Mouse (Mus musculus): ENCODE data around the gene Ms4a10. TPM values are rescaled to one million over a fixed set of nuclear protein-coding genes. Genes with fewer than 3 reads are reported as not detected.

The Ms4a10 gene
- polyA plus RNA-seq, 1 experiment from 2014 or later = 0.32 TPM

DNA sequence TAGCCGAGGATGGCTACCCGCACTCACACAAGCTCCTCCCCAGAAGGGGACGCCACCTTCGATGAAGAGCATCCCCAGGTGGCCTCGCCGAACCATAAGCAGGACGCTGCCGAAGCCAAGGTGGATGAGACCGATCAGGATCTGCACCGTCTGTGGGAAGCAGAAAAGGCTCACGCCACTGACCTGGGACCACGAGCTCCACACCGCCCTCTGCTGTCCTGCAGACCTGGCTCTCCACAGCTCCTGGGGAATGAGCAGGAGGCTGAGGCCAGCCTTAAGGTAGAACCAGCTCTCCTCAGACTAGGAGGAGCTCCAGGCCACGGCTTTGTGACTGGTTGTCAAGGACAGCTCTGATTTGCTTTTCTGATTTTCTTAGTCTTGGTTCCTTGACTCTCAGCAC is 8.7 kb upstream of the Ms4a10 start:
- H3K9ac ChIP-seq = no peak overlapping the region
- no peaks in the 10 kb centered on the region for H3K27me3 ChIP-seq
- peaks cover 8% of the 10 kb centered on the region for H3K4me1 ChIP-seq
- H3K4me2 ChIP-seq (replicated peaks) = no peak overlapping the region
- no peak for ATAC-seq (ENCODE audit: insufficient number of reproducible peaks, low FRiP score, low TSS enrichment, low read depth)
- H3K4me3 ChIP-seq (replicated peaks) = no peak overlapping the region
- no peak overlapping the region for H3K27ac ChIP-seq (replicated peaks)
- H3K9me3 ChIP-seq (replicated peaks) = no peaks in the 10 kb centered on the region
- H3K36me3 ChIP-seq = no peaks in the 10 kb centered on the region
- 25% methylated on average over 14 of the region's 14 CpGs for WGBS

DNA sequence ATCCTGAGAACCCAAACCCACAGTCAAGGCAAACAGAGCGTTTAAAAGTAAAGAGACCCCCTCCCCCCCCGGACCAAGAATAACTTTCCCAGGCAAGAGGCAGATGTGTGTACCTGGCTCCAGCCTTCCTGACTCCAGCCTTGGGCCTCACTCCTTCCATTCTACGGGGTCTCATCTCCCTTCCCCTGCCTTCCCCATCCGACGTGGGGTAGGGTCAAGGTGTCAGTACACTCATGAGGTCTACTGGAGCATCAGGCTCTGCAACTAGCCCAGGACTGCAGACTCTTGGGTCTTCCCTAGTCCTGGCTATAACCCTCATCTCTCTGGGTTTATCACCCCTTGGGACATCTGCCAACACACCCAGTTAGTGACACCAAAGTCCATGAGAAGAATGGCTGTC is 5.7 kb upstream of the Ms4a10 start:
- Histone ChIP-seq H3K27ac (replicated peaks) (no peak overlapping the region), H3K4me1 (peaks cover 10% of the 10 kb centered on the region), H3K4me2 (replicated peaks) (no peak overlapping the region), H3K27me3 (no peaks in the 10 kb centered on the region), H3K9me3 (replicated peaks) (no peaks in the 10 kb centered on the region), H3K4me3 (replicated peaks) (no peak overlapping the region), H3K9ac (no peak overlapping the region), H3K36me3 (no peaks in the 10 kb centered on the region)
- no peak for ATAC-seq (ENCODE audit: insufficient number of reproducible peaks, low FRiP score, low TSS enrichment, low read depth)
- 84% methylated on average over 5 of the region's 5 CpGs for WGBS

GRCm38 (mm10) chr19:10979184-10980168 is 5.0 kb upstream of the Ms4a10 start:
- H3K4me2 ChIP-seq (replicated peaks) = 0 out of 2 replicates have a peak overlapping the region, but pooled peaks have one; percentile 11
- ATAC-seq (ENCODE audit: insufficient number of reproducible peaks, low FRiP score, low TSS enrichment, low read depth) = no peak

GRCm38 (mm10) chr19:10976318-10976717 is 1.8 kb upstream of the Ms4a10 start:
- no peak overlapping the region for H3K4me2 ChIP-seq (replicated peaks)
- no peaks in the 10 kb centered on the region for H3K36me3 ChIP-seq
- no peak overlapping the region for H3K4me3 ChIP-seq (replicated peaks)
- no peak overlapping the region for H3K9ac ChIP-seq
- no peaks in the 10 kb centered on the region for H3K27me3 ChIP-seq
- no peak for ATAC-seq (ENCODE audit: insufficient number of reproducible peaks, low FRiP score, low TSS enrichment, low read depth)
- H3K9me3 ChIP-seq (replicated peaks) = no peaks in the 10 kb centered on the region
- 39% methylated on average over 4 of the region's 4 CpGs for WGBS
- no peak overlapping the region for H3K27ac ChIP-seq (replicated peaks)
- H3K4me1 ChIP-seq = peaks cover 10% of the 10 kb centered on the region

More at GRCm38 (mm10) chr19:10979184-10980168, 5.0 kb upstream of the Ms4a10 start:
- Histone ChIP-seq H3K9ac (no peak overlapping the region), H3K4me3 (replicated peaks) (no peak overlapping the region), H3K27ac (replicated peaks) (no peak overlapping the region), H3K4me1 (peaks cover 10% of the 10 kb centered on the region), H3K36me3 (no peaks in the 10 kb centered on the region), H3K9me3 (replicated peaks) (no peaks in the 10 kb centered on the region), H3K27me3 (no peaks in the 10 kb centered on the region)
- 11% methylated on average over 18 of the region's 18 CpGs for WGBS

- H3K9ac ChIP-seq = no peak overlapping the region
- H3K4me2 ChIP-seq (replicated peaks) = no peak overlapping the region
- H3K4me3 ChIP-seq (replicated peaks) = no peak overlapping the region
- no peaks in the 10 kb centered on the region for H3K27me3 ChIP-seq
- no peaks in the 10 kb centered on the region for H3K9me3 ChIP-seq (replicated peaks)
- H3K27ac ChIP-seq (replicated peaks) = no peak overlapping the region
- no peak for ATAC-seq (ENCODE audit: insufficient number of reproducible peaks, low FRiP score, low TSS enrichment, low read depth)
- WGBS = 80% methylated on average over 2 of the region's 2 CpGs
- peaks cover 10% of the 10 kb centered on the region for H3K4me1 ChIP-seq
- no peaks in the 10 kb centered on the region for H3K36me3 ChIP-seq
Observed at GRCm38 (mm10) chr19:10975187-10975586, 717 bp upstream of the Ms4a10 start.

DNA sequence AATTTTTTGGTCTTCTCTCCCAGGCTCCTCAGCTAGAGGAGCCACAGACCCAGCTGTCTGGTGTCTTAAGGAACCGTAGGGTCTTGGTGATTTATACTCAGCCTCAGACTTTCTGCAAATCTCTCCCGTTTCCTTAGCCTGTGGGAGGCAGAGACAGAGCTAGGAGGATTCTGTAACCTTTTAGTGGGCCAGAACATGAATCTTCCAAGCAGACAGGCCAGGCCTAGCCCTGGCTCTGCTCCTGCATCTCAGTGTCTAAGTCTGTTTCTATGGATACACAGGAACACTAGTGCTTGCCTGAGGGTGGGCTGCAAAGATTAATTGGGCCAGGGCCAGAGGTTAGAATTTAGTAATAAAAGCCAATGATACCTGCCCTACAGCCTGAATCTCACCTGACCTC is 1.3 kb downstream of the Ms4a10 start:
- WGBS = 63% methylated on average over 2 of the region's 2 CpGs

GRCm38 (mm10) chr19:10972660-10973059 is 1.8 kb downstream of the Ms4a10 start:
- no peaks in the 10 kb centered on the region for H3K9me3 ChIP-seq (replicated peaks)
- no peaks in the 10 kb centered on the region for H3K27me3 ChIP-seq
- no peak overlapping the region for H3K4me2 ChIP-seq (replicated peaks)
- H3K4me1 ChIP-seq = peaks cover under 1% of the 10 kb centered on the region; the same call in 1 of the 2 replicates
- no peaks in the 10 kb centered on the region for H3K36me3 ChIP-seq
- no peak overlapping the region for H3K4me3 ChIP-seq (replicated peaks)
- no peak overlapping the region for H3K27ac ChIP-seq (replicated peaks)
- WGBS = 55% methylated on average over 3 of the region's 3 CpGs
- ATAC-seq (ENCODE audit: insufficient number of reproducible peaks, low FRiP score, low TSS enrichment, low read depth) = no peak
- no peak overlapping the region for H3K9ac ChIP-seq

More for the DNA sequence above, 1.3 kb downstream of the Ms4a10 start:
- no peak for ATAC-seq (ENCODE audit: insufficient number of reproducible peaks, low FRiP score, low TSS enrichment, low read depth)
- H3K27me3 ChIP-seq = no peaks in the 10 kb centered on the region
- peaks cover 3% of the 10 kb centered on the region; the same call in 1 of the 2 replicates for H3K4me1 ChIP-seq
- no peak overlapping the region for H3K4me2 ChIP-seq (replicated peaks)
- no peak overlapping the region for H3K4me3 ChIP-seq (replicated peaks)
- H3K9ac ChIP-seq = no peak overlapping the region
- H3K27ac ChIP-seq (replicated peaks) = no peak overlapping the region
- no peaks in the 10 kb centered on the region for H3K9me3 ChIP-seq (replicated peaks)
- H3K36me3 ChIP-seq = no peaks in the 10 kb centered on the region

DNA sequence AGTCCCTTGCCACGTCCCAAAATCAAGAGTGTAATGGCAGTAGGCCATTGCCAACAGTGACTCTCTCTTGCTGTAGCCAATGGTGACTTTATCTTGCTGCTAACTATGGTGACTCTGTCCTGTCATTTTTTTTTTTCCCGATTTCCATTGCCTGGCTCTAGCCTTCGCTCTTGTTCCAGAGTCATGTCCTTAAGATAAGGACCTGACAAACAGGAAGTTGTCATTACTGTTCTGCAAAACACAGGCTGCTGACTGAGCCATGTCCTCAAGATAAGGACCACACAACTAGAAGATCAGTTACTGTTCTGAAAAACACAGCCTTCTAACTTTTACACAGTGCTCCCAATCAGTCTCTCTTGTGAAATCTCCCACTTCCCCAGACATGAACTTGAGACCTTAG is 4.0 kb downstream of the Ms4a10 start:
- H3K9ac ChIP-seq = no peak overlapping the region
- no peak overlapping the region for H3K4me2 ChIP-seq (replicated peaks)
- no peak overlapping the region for H3K4me3 ChIP-seq (replicated peaks)
- H3K27me3 ChIP-seq = no peaks in the 10 kb centered on the region
- WGBS = 73% methylated on average over 3 of the region's 3 CpGs
- H3K27ac ChIP-seq (replicated peaks) = no peak overlapping the region
- no peak for ATAC-seq (ENCODE audit: insufficient number of reproducible peaks, low FRiP score, low TSS enrichment, low read depth)
- no peaks in the 10 kb centered on the region for H3K9me3 ChIP-seq (replicated peaks)
- no peaks in the 10 kb centered on the region for H3K36me3 ChIP-seq
- H3K4me1 ChIP-seq = no peaks in the 10 kb centered on the region

DNA sequence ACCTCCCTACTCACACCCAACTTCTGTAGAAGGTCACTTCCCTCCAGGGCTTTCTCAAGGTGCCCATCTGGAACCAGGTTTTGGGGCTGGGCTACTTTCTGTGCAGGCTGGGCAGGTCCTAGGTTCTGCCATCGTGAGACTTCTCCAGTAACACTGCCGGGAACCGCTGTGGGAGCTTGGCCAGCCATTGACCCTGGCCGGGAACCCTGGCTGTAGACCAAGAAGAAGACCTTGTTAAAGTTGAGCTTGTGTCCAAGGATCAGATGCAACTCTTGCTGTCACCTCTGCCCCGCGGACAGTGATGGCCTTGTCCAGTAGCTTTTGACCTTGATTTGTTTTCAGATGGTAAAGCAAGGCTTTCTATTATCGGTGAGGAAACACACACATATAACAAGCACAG is 5.9 kb downstream of the Ms4a10 start:
- ATAC-seq (ENCODE audit: insufficient number of reproducible peaks, low FRiP score, low TSS enrichment, low read depth) = no peak
- Histone ChIP-seq H3K36me3 (no peaks in the 10 kb centered on the region), H3K27ac (replicated peaks) (no peak overlapping the region)

GRCm38 (mm10) chr19:10965721-10966120 is 8.7 kb downstream of the Ms4a10 start:
- H3K9me3 ChIP-seq (replicated peaks) = no peaks in the 10 kb centered on the region
- no peak overlapping the region for H3K4me2 ChIP-seq (replicated peaks)
- H3K4me3 ChIP-seq (replicated peaks) = no peak overlapping the region
- H3K4me1 ChIP-seq = no peaks in the 10 kb centered on the region
- H3K27me3 ChIP-seq = no peaks in the 10 kb centered on the region
- no peak overlapping the region for H3K27ac ChIP-seq (replicated peaks)
- no peak for ATAC-seq (ENCODE audit: insufficient number of reproducible peaks, low FRiP score, low TSS enrichment, low read depth)
- no peaks in the 10 kb centered on the region for H3K36me3 ChIP-seq
- H3K9ac ChIP-seq = no peak overlapping the region
- WGBS = 87% methylated on average over 7 of the region's 7 CpGs

More for the DNA sequence above, 5.9 kb downstream of the Ms4a10 start:
- H3K27me3 ChIP-seq = no peaks in the 10 kb centered on the region
- no peak overlapping the region for H3K4me3 ChIP-seq (replicated peaks)
- no peak overlapping the region for H3K9ac ChIP-seq
- 94% methylated on average over 7 of the region's 7 CpGs for WGBS
- no peak overlapping the region for H3K4me2 ChIP-seq (replicated peaks)
- no peaks in the 10 kb centered on the region for H3K9me3 ChIP-seq (replicated peaks)
- no peaks in the 10 kb centered on the region for H3K4me1 ChIP-seq

GRCm38 (mm10) chr19:10959978-10960346 is 14.5 kb downstream of the Ms4a10 start:
- H3K27ac ChIP-seq (replicated peaks) = no peak overlapping the region
- no peak overlapping the region for H3K9ac ChIP-seq
- 43% methylated on average over 12 of the region's 12 CpGs for WGBS
- H3K36me3 ChIP-seq = no peaks in the 10 kb centered on the region
- H3K4me1 ChIP-seq = peaks cover 10% of the 10 kb centered on the region; the same call in 1 of the 2 replicates
- no peak overlapping the region for H3K4me2 ChIP-seq (replicated peaks)
- ATAC-seq (ENCODE audit: insufficient number of reproducible peaks, low FRiP score, low TSS enrichment, low read depth) = no peak
- no peaks in the 10 kb centered on the region for H3K9me3 ChIP-seq (replicated peaks)
- 0 out of 2 replicates have a peak, but pooled peaks cover 3% of the 10 kb centered on the region for H3K27me3 ChIP-seq
- H3K4me3 ChIP-seq (replicated peaks) = no peak overlapping the region

All from embryonic facial prominence, embryonic 15.5 days (tissue).